Mouse (Mus musculus) lung, embryonic 14.5 days (tissue): Measurements from ENCODE around the gene Fosl1. TPM values are rescaled to one million over a fixed set of nuclear protein-coding genes. Genes with fewer than 3 reads are reported as not detected.

Experiments
- ATAC-seq: fragments of 200-750 bp; cut with Nextera tagmentation; 2 replicates; pipeline ENCODE4 v1.8.0; 2017; ENCODE audit warnings: mild to moderate bottlenecking, moderate TSS enrichment, moderate library complexity; ENCODE audit not compliant: insufficient read depth
- DNase-seq: peaks from one replicate; pipeline ENCODE4 v3.0.0-alpha.2; 2015
- H3K27ac ChIP-seq: fragments of 300-500 bp; sonication (generic); 2 replicates; pipeline ENCODE4 v1.5.1; 2014; ENCODE audit warnings: low read depth, mild to moderate bottlenecking, moderate library complexity
- H3K27me3 ChIP-seq: fragments of 300-500 bp; sonication (generic); 2 replicates; pipeline ENCODE4 v1.6.1; 2014; ENCODE audit warnings: low read length, control low read depth; ENCODE audit not compliant: insufficient read depth
- H3K36me3 ChIP-seq: fragments of 300-500 bp; sonication (generic); 2 replicates; pipeline ENCODE4 v1.6.1; 2014; ENCODE audit warnings: control low read depth; ENCODE audit not compliant: insufficient read depth
- H3K4me1 ChIP-seq: fragments of 300-500 bp; sonication (generic); 2 replicates; pipeline ENCODE4 v1.6.1; 2014; ENCODE audit warnings: antibody characterized with exemption, control low read depth; ENCODE audit not compliant: insufficient read depth
- H3K4me2 ChIP-seq: fragments of 300-500 bp; sonication (generic); 2 replicates; pipeline ENCODE4 v1.6.1; 2014; ENCODE audit warnings: mild to moderate bottlenecking
- H3K4me3 ChIP-seq: fragments of 300-500 bp; sonication (generic); 2 replicates; pipeline ENCODE4 v1.5.1; 2014; ENCODE audit warnings: low read depth, low read length
- H3K9ac ChIP-seq: fragments of 300-500 bp; sonication (generic); 2 replicates; pipeline ENCODE4 v1.6.1; 2014
- H3K9me3 ChIP-seq: fragments of 300-500 bp; sonication (generic); 2 replicates; pipeline ENCODE4 v1.6.1; 2016; ENCODE audit warnings: low read depth, low read length, control low read depth
- CTCF ChIP-seq: IDR thresholded peaks from 2 replicates; pipeline ENCODE4 v1.5.1; 2016; ENCODE audit warnings: antibody characterized with exemption, low read depth
- WGBS: fragments of 180-500 bp; shearing (Covaris S2); extraction: QIAGEN DNeasy Blood & Tissue Kit; methylation state at CpG from one replicate; pipeline ENCODE4 v1.1.7; 2014; 5-methylcytosine and 5-hydroxymethylcytosine counted together
- polyA plus RNA-seq: library from polyadenylated mRNA; unstranded; fragments of >200 nt; fragmentation: Nextera tagmentation; extraction: Ambion mirVana; gene quantifications from 2 replicates; pipeline ENCODE4 v1.2.1, GENCODE M21; 2014

The Fosl1 gene
- polyA plus RNA-seq, 1 experiment from 2014 or later: not detected

GRCm38 (mm10) chr19:5494314-5494713 lies 47.0 kb downstream of the Fosl1 start:
- Histone ChIP-seq H3K4me2 (no peak overlapping the region), H3K9me3 (no peaks in the 10 kb centered on the region), H3K27ac (no peak overlapping the region), H3K4me3 (no peak overlapping the region), H3K36me3 (peaks cover 66% of the 10 kb centered on the region), H3K4me1 (peaks cover 4% of the 10 kb centered on the region; the same call in 1 of the 2 replicates), H3K9ac (no peak overlapping the region), H3K27me3 (no peaks in the 10 kb centered on the region)
- WGBS: 78% methylated on average over 3 of the region's 3 CpGs
- no peak for ATAC-seq
- DNase-seq: no peak
- no peak for TF ChIP-seq CTCF

- no peaks in the 10 kb centered on the region for H3K27me3 ChIP-seq
- ATAC-seq (no peak), DNase-seq (no peak)
- no peak overlapping the region for H3K9ac ChIP-seq
- no peak overlapping the region for H3K4me3 ChIP-seq
- peaks cover 4% of the 10 kb centered on the region; the same call in 1 of the 2 replicates for H3K4me1 ChIP-seq
- H3K9me3 ChIP-seq: no peaks in the 10 kb centered on the region
- no peak for TF ChIP-seq CTCF
- 74% methylated on average over 12 of the region's 12 CpGs for WGBS
- peaks cover 66% of the 10 kb centered on the region for H3K36me3 ChIP-seq
- no peak overlapping the region for H3K4me2 ChIP-seq
- no peak overlapping the region for H3K27ac ChIP-seq
Measured at GRCm38 (mm10) chr19:5495353-5496051, 48.2 kb downstream of the Fosl1 start.

- TF ChIP-seq CTCF: no peak
- Histone ChIP-seq H3K9me3 (no peaks in the 10 kb centered on the region), H3K36me3 (peaks cover 66% of the 10 kb centered on the region), H3K27me3 (no peaks in the 10 kb centered on the region), H3K27ac (no peak overlapping the region), H3K4me3 (no peak overlapping the region), H3K4me2 (no peak overlapping the region), H3K9ac (no peak overlapping the region), H3K4me1 (peaks cover 4% of the 10 kb centered on the region; the same call in 1 of the 2 replicates)
- no peak for DNase-seq
- no peak for ATAC-seq
- WGBS: 79% methylated on average over 16 of the region's 16 CpGs
Measured at GRCm38 (mm10) chr19:5496052-5496370, 48.7 kb downstream of the Fosl1 start.

GRCm38 (mm10) chr19:5500330-5500875 lies 53.1 kb downstream of the Fosl1 start:
- no peak overlapping the region for H3K4me3 ChIP-seq
- no peaks in the 10 kb centered on the region for H3K4me1 ChIP-seq
- ATAC-seq: no peak
- H3K36me3 ChIP-seq: peaks cover 29% of the 10 kb centered on the region
- no peak for DNase-seq
- no peaks in the 10 kb centered on the region for H3K9me3 ChIP-seq
- no peak for TF ChIP-seq CTCF
- no peaks in the 10 kb centered on the region for H3K27me3 ChIP-seq
- 71% methylated on average over 2 of the region's 2 CpGs for WGBS
- H3K4me2 ChIP-seq: no peak overlapping the region
- H3K27ac ChIP-seq: no peak overlapping the region
- H3K9ac ChIP-seq: no peak overlapping the region

GRCm38 (mm10) chr19:5503687-5504086 lies 56.3 kb downstream of the Fosl1 start, which contains the start of gene 1700020D05Rik:
Gene 1700020D05Rik (minus strand): TSS chr19:5503787.
- H3K27ac ChIP-seq: no peak within 1 kb of the TSS
- no peak for TF ChIP-seq CTCF
- 52% methylated on average over 17 of the region's 17 CpGs for WGBS
- no peaks in the 10 kb centered on the region for H3K27me3 ChIP-seq
- no peak within 1 kb of the TSS for H3K4me3 ChIP-seq
- H3K36me3 ChIP-seq: no peaks in the 10 kb centered on the region
- no peaks in the 10 kb centered on the region for H3K4me1 ChIP-seq
- ATAC-seq (no peak), DNase-seq (no peak)
- H3K4me2 ChIP-seq: no peak within 1 kb of the TSS
- no peaks in the 10 kb centered on the region for H3K9me3 ChIP-seq
- H3K9ac ChIP-seq: no peak within 1 kb of the TSS

Other genes with a start within 250 kb of the Fosl1 start
- gene Pacs1, start 174.4 kb upstream of the Fosl1 start, polyA plus RNA-seq: 27.8 and 31.8 TPM in 2 replicates
- gene Sf3b2, start 152.1 kb upstream of the Fosl1 start, polyA plus RNA-seq: 334 and 368 TPM in 2 replicates
- gene Gal3st3, start 149.2 kb upstream of the Fosl1 start, polyA plus RNA-seq: 2.2 and 2.9 TPM in 2 replicates
- not detected in 2 replicates for gene Catsper1, start 111.8 kb upstream of the Fosl1 start, polyA plus RNA-seq
- gene Cst6, start 98.0 kb upstream of the Fosl1 start, polyA plus RNA-seq: 0.41 TPM in 1 of 2 replicates, not detected in the other
- 59.1 and 71.1 TPM in 2 replicates for gene Eif1ad, start 80.8 kb upstream of the Fosl1 start, polyA plus RNA-seq
- 515 and 542 TPM in 2 replicates for gene Banf1, start 80.4 kb upstream of the Fosl1 start, polyA plus RNA-seq
- 72.0 and 73.8 TPM in 2 replicates for gene Sart1, start 58.8 kb upstream of the Fosl1 start, polyA plus RNA-seq
- gene Tsga10ip, start 45.0 kb upstream of the Fosl1 start, polyA plus RNA-seq: 0.64 TPM in 1 of 2 replicates, not detected in the other
- 204 and 217 TPM in 2 replicates for gene Drap1, start 22.6 kb upstream of the Fosl1 start, polyA plus RNA-seq
- gene AI837181, start 22.4 kb upstream of the Fosl1 start, polyA plus RNA-seq: 40.8 and 42.7 TPM in 2 replicates
- 9.0 and 10.0 TPM in 2 replicates for gene Ccdc85b, start 10.3 kb downstream of the Fosl1 start, polyA plus RNA-seq
- 101 and 104 TPM in 2 replicates for gene Fibp, start 13.1 kb downstream of the Fosl1 start, polyA plus RNA-seq
- gene Ctsw, start 21.0 kb downstream of the Fosl1 start, polyA plus RNA-seq: 1.0 and 1.8 TPM in 2 replicates
- gene Efemp2, start 26.4 kb downstream of the Fosl1 start, polyA plus RNA-seq: 178 and 192 TPM in 2 replicates
- gene Mus81, start 40.9 kb downstream of the Fosl1 start, polyA plus RNA-seq: 39.8 and 42.6 TPM in 2 replicates
- 3,236 and 3,318 TPM in 2 replicates for gene Cfl1, start 42.9 kb downstream of the Fosl1 start, polyA plus RNA-seq
- 0.18 TPM in 1 of 2 replicates, not detected in the other for gene 1700020D05Rik, start 56.2 kb downstream of the Fosl1 start, polyA plus RNA-seq
- gene Snx32, start 63.0 kb downstream of the Fosl1 start, polyA plus RNA-seq: 6.0 and 6.7 TPM in 2 replicates
- gene Ovol1, start 113.1 kb downstream of the Fosl1 start, polyA plus RNA-seq: 0.89 and 1.0 TPM in 2 replicates
- 3.7 and 4.2 TPM in 2 replicates for gene Ap5b1, start 120.5 kb downstream of the Fosl1 start, polyA plus RNA-seq
- 138 and 145 TPM in 2 replicates for gene Rnaseh2c, start 154.3 kb downstream of the Fosl1 start, polyA plus RNA-seq
- 25.5 and 33.4 TPM in 2 replicates for gene Kat5, start 162.7 kb downstream of the Fosl1 start, polyA plus RNA-seq
- gene Rela, start 189.9 kb downstream of the Fosl1 start, polyA plus RNA-seq: 52.3 and 54.2 TPM in 2 replicates
- gene Sipa1, start 216.2 kb downstream of the Fosl1 start, polyA plus RNA-seq: 40.4 and 49.3 TPM in 2 replicates
- gene Map3k11, start 241.2 kb downstream of the Fosl1 start, polyA plus RNA-seq: 36.6 TPM in 2 replicates
- gene Pcnx3, start 241.4 kb downstream of the Fosl1 start, polyA plus RNA-seq: 28.4 and 35.2 TPM in 2 replicates